In genomic region chr7:130958551-130958950, GRCm38 (mm10) we compare ENCODE assay signal across 23 mouse cellular contexts. TPM values are rescaled to one million over a fixed set of nuclear protein-coding genes. Genes with fewer than 3 reads are reported as not detected.
DNase-seq lines count a peak whose midpoint lies in the region; ATAC-seq lines count a peak whose summit lies in the region.
"Had no signal": no experiment of that assay in that cellular context is flagged by ENCODE, and none has a peak within 500 bp of the region (broad histone marks: within the 10 kb centered on the region; RNA-seq: fewer than 3 reads in every experiment).

No protein-coding gene starts in this region.

- no peak overlapping the region for H3K9ac ChIP-seq in kidney, embryonic 15.5 days
- H3K9ac ChIP-seq in hindbrain, embryonic 12.5 days = no peak overlapping the region
- H3K9ac ChIP-seq: embryonic facial prominence, embryonic 13.5 days; forebrain, embryonic 13.5 days; forebrain, postnatal 0 days; heart, embryonic 15.5 days; hindbrain, embryonic 15.5 days had no signal

- DNase-seq in kidney, adult 11 months = peak; percentile 67
- DNase-seq in kidney, adult 9 months = peak; percentile 79
- DNase-seq in kidney, postnatal 10 days = no peak
- peak; percentile 76 to 81 for DNase-seq in kidney, postnatal 36 days
- no peak for DNase-seq in cerebellum, postnatal 25 days
- DNase-seq: adrenal gland, postnatal 10 days; B cell, adult 2 months; cerebellum, adult 11 months; cerebellum, adult 8-10 months; cerebellum, postnatal 14 days; forebrain, postnatal 0 days; gastrocnemius, postnatal 14 days; heart, adult 2 months; heart, postnatal 14 days had no signal

- WGBS in kidney, embryonic 15.5 days = 70% methylated on average over 7 of the region's 7 CpGs
- WGBS in hindbrain, embryonic 12.5 days = 59% methylated on average over 7 of the region's 7 CpGs

- H3K9me3 ChIP-seq in kidney, embryonic 15.5 days (replicated peaks) = no peaks in the 10 kb centered on the region
- H3K9me3 ChIP-seq in hindbrain, embryonic 12.5 days (replicated peaks) = no peaks in the 10 kb centered on the region
- H3K9me3 ChIP-seq: embryonic facial prominence, embryonic 13.5 days; forebrain, embryonic 13.5 days; heart, embryonic 15.5 days; hindbrain, embryonic 15.5 days had no signal

- H3K4me3 ChIP-seq in kidney, embryonic 15.5 days (replicated peaks) = no peak overlapping the region
- H3K4me3 ChIP-seq in hindbrain, embryonic 12.5 days = no peak overlapping the region
- H3K4me3 ChIP-seq: embryonic facial prominence, embryonic 13.5 days; forebrain, embryonic 13.5 days; heart, adult 2 months; heart, embryonic 15.5 days; hindbrain, embryonic 15.5 days had no signal

- no peaks in the 10 kb centered on the region for H3K36me3 ChIP-seq in kidney, embryonic 15.5 days
- no peaks in the 10 kb centered on the region for H3K36me3 ChIP-seq in hindbrain, embryonic 12.5 days
- H3K36me3 ChIP-seq: embryonic facial prominence, embryonic 13.5 days; G1E; heart, embryonic 15.5 days; hindbrain, embryonic 15.5 days had no signal

- H3K27ac ChIP-seq in kidney, embryonic 15.5 days = no peak overlapping the region
- H3K27ac ChIP-seq in hindbrain, embryonic 12.5 days = no peak overlapping the region
- H3K27ac ChIP-seq: embryonic facial prominence, embryonic 13.5 days; forebrain, embryonic 13.5 days; hindbrain, embryonic 15.5 days had no signal

- no peaks in the 10 kb centered on the region; the same call in 1 of the 2 replicates for H3K27me3 ChIP-seq in kidney, embryonic 15.5 days
- H3K27me3 ChIP-seq in hindbrain, embryonic 12.5 days = no peaks in the 10 kb centered on the region
- H3K27me3 ChIP-seq: embryonic facial prominence, embryonic 13.5 days; forebrain, embryonic 13.5 days; heart, embryonic 15.5 days; hindbrain, embryonic 15.5 days had no signal

- H3K4me2 ChIP-seq in kidney, embryonic 15.5 days = no peak overlapping the region
- H3K4me2 ChIP-seq in hindbrain, embryonic 12.5 days (replicated peaks) = no peak overlapping the region
- H3K4me2 ChIP-seq: embryonic facial prominence, embryonic 13.5 days; forebrain, embryonic 13.5 days; heart, embryonic 11.5 days; heart, embryonic 15.5 days; hindbrain, embryonic 15.5 days had no signal

- ATAC-seq in kidney, embryonic 15.5 days (replicated peaks; ENCODE audit: low FRiP score) = no peak
- no peak for ATAC-seq in hindbrain, embryonic 12.5 days (ENCODE audit: low FRiP score)
- ATAC-seq: CD4-positive, CD25-positive, alpha-beta regulatory T cell, adult 4 months; forebrain, embryonic 13.5 days; forebrain, postnatal 0 days had no signal

- no peaks in the 10 kb centered on the region for H3K4me1 ChIP-seq in kidney, embryonic 15.5 days
- H3K4me1 ChIP-seq in hindbrain, embryonic 12.5 days = no peaks in the 10 kb centered on the region
- H3K4me1 ChIP-seq: forebrain, embryonic 13.5 days; hindbrain, embryonic 15.5 days had no signal

RNA-seq across cellular contexts. Expression of gene Htra1, which starts 22.6 kb away (rescaled TPM):
- 13.4 and 14.3 TPM in 2 replicates for polyA plus RNA-seq in kidney, embryonic 15.5 days (2015; fragmentation: Nextera tagmentation; extraction: Ambion mirVana)
- polyA plus RNA-seq in hindbrain, embryonic 12.5 days (2016; fragmentation: Nextera tagmentation; extraction: Ambion mirVana) = 19.0 and 23.8 TPM in 2 replicates
- polyA plus RNA-seq: CD4-positive, CD25-positive, alpha-beta regulatory T cell, adult 4 months; G1E had no signal

Comparison
In these comparisons a context has a peak if more than half of its experiments do, and no peak if none do; other contexts are left out.
1. DNase-seq: peak in kidney, adult 11 months (single experiment), kidney, adult 9 months (single experiment) and kidney, postnatal 36 days (2 of 2); none in kidney, postnatal 10 days (single experiment) and cerebellum, postnatal 25 days (0 of 2).